Mouse (Mus musculus) liver, adult 2 months (tissue): ENCODE measurements at regions not wholly inside any gene's neighbourhood (a gene's known extent, or its start where the extent isn't known, plus 50 kb on each side); places are given as distances from the start of the nearest gene placed in this dataset.

Experiments
- DNase-seq: peaks from one replicate; pipeline ENCODE4 v3.0.0-alpha.2; 2011; ENCODE audit warnings: low read depth, low spot score; ENCODE audit errors: extremely low read depth
- H3K27ac ChIP-seq: fragments of 200-500 bp; replicated peaks from 2 replicates; pipeline ENCODE4 v1.5.1; 2012; ENCODE audit warnings: low read depth, mild to moderate bottlenecking, control low read depth, inconsistent platforms, low read length; ENCODE audit not compliant: insufficient read depth
- H3K27me3 ChIP-seq: fragments of 200-500 bp; 2 replicates; pipeline ENCODE4 v1.6.1; 2012; ENCODE audit warnings: mild to moderate bottlenecking, moderate library complexity, low read length, inconsistent platforms; ENCODE audit not compliant: control insufficient read depth, insufficient read depth
- H3K36me3 ChIP-seq: fragments of 200-500 bp; 2 replicates; pipeline ENCODE4 v1.6.1; 2012; ENCODE audit warnings: low read length, inconsistent platforms; ENCODE audit not compliant: control insufficient read depth, insufficient read depth
- H3K4me1 ChIP-seq: fragments of 200-500 bp; 2 replicates; pipeline ENCODE4 v1.6.1; 2011; ENCODE audit warnings: low read length; ENCODE audit not compliant: control insufficient read depth, insufficient read depth
- H3K4me3 ChIP-seq: fragments of 200-500 bp; 2 replicates; pipeline ENCODE4 v1.5.1; 2011; ENCODE audit warnings: low read depth, mild to moderate bottlenecking, control low read depth, low read length, moderate library complexity; ENCODE audit not compliant: insufficient read depth
- H3K79me2 ChIP-seq: fragments of 200-500 bp; 2 replicates; pipeline ENCODE4 v1.6.1; 2012; ENCODE audit warnings: inconsistent platforms, mild to moderate bottlenecking, low read length, moderate library complexity; ENCODE audit not compliant: control insufficient read depth, insufficient read depth
- H3K9ac ChIP-seq: fragments of 200-500 bp; 2 replicates; pipeline ENCODE4 v1.6.1; 2012; ENCODE audit warnings: low read depth, mild to moderate bottlenecking, control low read depth, inconsistent platforms, low read length
- CTCF ChIP-seq: fragments of 200-500 bp; IDR thresholded peaks from 2 replicates; pipeline ENCODE4 v1.5.1; 2011; ENCODE audit warnings: low read depth, low read length, control low read depth
- POLR2A ChIP-seq: fragments of 200-500 bp; IDR thresholded peaks from 2 replicates; pipeline ENCODE4 v1.6.1; 2011; ENCODE audit warnings: low read length, control low read depth; ENCODE audit not compliant: insufficient read depth; ENCODE audit errors: extremely low read depth
- WGBS: fragments of 180-500 bp; shearing (Covaris S2); methylation state at CpG from one replicate; pipeline ENCODE4 v1.1.7; 2018; 5-methylcytosine and 5-hydroxymethylcytosine counted together

DNA sequence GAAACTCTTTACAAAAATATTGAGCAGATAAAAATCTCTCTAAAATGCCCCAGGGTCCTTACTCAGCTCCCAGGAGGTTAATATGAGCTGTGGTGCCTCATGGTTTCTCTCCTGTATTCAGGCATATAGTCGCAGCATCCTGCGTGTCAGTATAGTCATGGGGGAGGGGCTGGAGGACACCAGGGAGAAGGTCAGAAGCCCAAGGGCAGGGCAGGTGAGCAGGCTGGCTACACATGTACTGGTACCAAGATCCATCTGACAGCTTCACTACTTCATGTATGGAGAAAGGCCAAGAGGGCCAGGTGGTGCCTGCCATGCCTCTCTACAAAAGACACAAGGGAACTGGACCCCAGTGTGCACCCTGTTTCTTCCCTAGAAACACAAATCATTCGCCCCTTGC is 524.4 kb downstream of the Fam19a5 start:
- H3K9ac ChIP-seq = no peak overlapping the region
- no peak overlapping the region for H3K4me3 ChIP-seq
- no peaks in the 10 kb centered on the region for H3K79me2 ChIP-seq
- no peaks in the 10 kb centered on the region for H3K27me3 ChIP-seq
- DNase-seq = no peak
- no peaks in the 10 kb centered on the region for H3K36me3 ChIP-seq
- no peaks in the 10 kb centered on the region for H3K4me1 ChIP-seq
- TF ChIP-seq CTCF (no peak), POLR2A (no peak)
- no peak overlapping the region for H3K27ac ChIP-seq
- WGBS = 69% methylated on average over 3 of the region's 3 CpGs

DNA sequence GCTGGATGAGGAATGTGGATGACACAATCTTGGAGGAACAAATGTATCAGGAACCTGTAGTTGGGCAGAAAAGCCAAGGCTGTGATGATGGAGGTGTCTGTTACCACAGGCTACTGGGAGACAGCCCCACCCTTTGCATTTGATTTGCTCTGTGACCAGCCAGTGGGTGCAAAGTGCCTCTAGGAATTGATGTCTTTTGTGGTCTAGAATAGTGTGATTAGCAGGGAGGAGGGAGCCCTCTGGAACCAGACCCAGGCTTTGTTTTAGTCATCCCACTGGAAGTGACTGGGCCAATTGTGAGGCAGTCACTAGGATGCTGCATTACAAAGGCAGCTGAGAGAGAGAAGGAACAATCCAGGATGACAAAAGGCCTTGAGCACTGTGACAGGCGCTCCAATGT is 527.4 kb upstream of the Zdhhc25 start:
- no peak overlapping the region for H3K9ac ChIP-seq
- H3K27ac ChIP-seq = no peak overlapping the region
- no peaks in the 10 kb centered on the region for H3K4me1 ChIP-seq
- H3K4me3 ChIP-seq = no peak overlapping the region
- no peak for DNase-seq
- no peaks in the 10 kb centered on the region for H3K36me3 ChIP-seq
- no peaks in the 10 kb centered on the region for H3K27me3 ChIP-seq
- TF ChIP-seq CTCF (no peak), POLR2A (no peak)
- 59% methylated on average over 1 of the region's 1 CpGs for WGBS
- H3K79me2 ChIP-seq = no peaks in the 10 kb centered on the region

DNA sequence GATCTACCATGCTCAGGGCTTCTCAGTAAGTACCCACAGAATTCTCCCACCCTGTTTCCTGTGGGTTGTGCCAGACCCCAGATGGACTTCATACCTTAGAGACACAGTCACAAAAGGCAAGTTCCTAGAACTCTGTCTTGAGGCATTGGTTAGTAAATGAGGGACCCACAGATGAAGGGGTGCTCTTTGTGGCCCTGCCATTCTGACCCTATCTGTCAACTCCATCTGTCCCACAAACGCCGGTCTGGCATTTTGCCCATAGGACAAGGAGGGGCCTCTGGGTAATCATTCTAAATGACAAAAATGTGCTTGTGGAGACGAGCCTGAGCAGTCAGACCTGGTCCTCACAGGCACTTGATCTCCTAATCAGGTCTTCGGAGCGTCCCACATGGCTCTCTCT is 516.2 kb upstream of the Zdhhc25 start:
- no peak overlapping the region for H3K9ac ChIP-seq
- no peak for DNase-seq
- no peaks in the 10 kb centered on the region for H3K79me2 ChIP-seq
- H3K27ac ChIP-seq = no peak overlapping the region
- 70% methylated on average over 5 of the region's 5 CpGs for WGBS
- H3K27me3 ChIP-seq = no peaks in the 10 kb centered on the region
- TF ChIP-seq CTCF = no peak
- TF ChIP-seq POLR2A = no peak
- no peak overlapping the region for H3K4me3 ChIP-seq
- no peaks in the 10 kb centered on the region for H3K4me1 ChIP-seq
- H3K36me3 ChIP-seq = no peaks in the 10 kb centered on the region

DNA sequence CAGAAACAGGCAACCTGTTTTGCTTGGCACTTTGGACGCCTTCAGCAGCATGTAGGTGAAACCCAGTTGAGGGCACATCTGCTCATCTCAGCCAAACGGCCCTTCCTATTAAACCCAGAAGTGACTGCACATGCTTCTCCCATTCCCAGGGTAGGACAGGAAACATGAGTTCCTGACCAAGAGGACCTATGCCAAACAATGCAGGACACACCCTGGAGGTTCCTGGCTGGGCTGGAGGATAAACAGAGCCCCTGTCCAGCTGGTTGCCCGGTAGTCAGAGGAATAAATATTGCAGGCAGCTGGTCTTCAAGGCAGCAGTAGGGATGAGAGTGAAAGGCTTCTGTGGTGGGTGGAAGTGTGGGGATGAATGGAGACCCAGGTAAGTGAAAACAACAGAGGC is 514.5 kb upstream of the Zdhhc25 start:
- DNase-seq = no peak
- no peaks in the 10 kb centered on the region for H3K36me3 ChIP-seq
- no peaks in the 10 kb centered on the region for H3K27me3 ChIP-seq
- no peak for TF ChIP-seq POLR2A
- no peak for TF ChIP-seq CTCF
- no peaks in the 10 kb centered on the region for H3K79me2 ChIP-seq
- H3K27ac ChIP-seq = no peak overlapping the region
- 58% methylated on average over 3 of the region's 3 CpGs for WGBS
- H3K4me3 ChIP-seq = no peak overlapping the region
- H3K4me1 ChIP-seq = no peaks in the 10 kb centered on the region
- no peak overlapping the region for H3K9ac ChIP-seq

DNA sequence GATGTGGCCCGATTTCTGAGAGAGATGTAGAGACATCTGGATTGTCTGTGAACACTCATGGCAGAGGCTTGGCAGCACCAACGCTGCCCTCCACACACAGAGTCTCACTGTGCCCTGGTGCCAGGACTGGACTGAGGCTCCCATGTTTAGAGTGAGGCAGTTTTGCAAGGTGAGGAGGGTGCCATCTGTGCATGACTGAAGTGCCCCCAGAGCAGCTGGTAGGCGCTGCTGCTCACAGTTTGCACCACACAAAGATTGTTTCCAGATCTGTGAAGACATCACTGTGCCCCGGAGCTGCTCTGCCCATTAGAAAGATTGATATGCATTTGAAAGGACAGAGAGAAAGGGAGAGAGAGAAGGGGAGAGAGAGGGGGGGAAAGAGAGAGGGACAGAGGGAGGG is 510.6 kb upstream of the Zdhhc25 start:
- no peak overlapping the region for H3K27ac ChIP-seq
- no peak overlapping the region for H3K4me3 ChIP-seq
- no peaks in the 10 kb centered on the region for H3K36me3 ChIP-seq
- H3K79me2 ChIP-seq = no peaks in the 10 kb centered on the region
- no peak for TF ChIP-seq CTCF
- no peak for TF ChIP-seq POLR2A
- no peak overlapping the region for H3K9ac ChIP-seq
- DNase-seq = no peak
- no peaks in the 10 kb centered on the region for H3K27me3 ChIP-seq
- no peaks in the 10 kb centered on the region for H3K4me1 ChIP-seq
- WGBS = 62% methylated on average over 4 of the region's 4 CpGs

DNA sequence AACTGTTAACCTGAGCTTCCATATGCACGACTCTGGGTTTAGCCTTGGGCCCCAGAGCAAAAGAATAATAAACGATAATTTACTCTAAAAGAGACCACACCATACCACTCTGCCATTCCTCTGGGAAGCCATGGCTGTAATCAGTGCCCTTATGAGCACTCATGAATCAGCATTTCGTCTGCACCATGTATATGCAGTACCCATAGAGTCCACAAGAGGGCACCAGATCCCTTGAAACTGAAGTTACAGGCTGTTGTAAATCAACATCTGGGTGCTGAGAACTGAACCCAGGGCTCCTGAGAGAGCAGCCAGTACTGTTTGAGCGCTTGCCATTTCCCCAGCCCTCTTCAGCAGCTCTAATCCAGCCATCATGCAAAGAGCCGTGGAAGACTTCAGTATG is 508.7 kb upstream of the Zdhhc25 start:
- no peak for DNase-seq
- WGBS = 90% methylated on average over 5 of the region's 5 CpGs

More for the DNA sequence above, 508.7 kb upstream of the Zdhhc25 start:
- Histone ChIP-seq H3K36me3 (no peaks in the 10 kb centered on the region), H3K4me3 (no peak overlapping the region), H3K27ac (no peak overlapping the region), H3K79me2 (no peaks in the 10 kb centered on the region), H3K27me3 (no peaks in the 10 kb centered on the region), H3K4me1 (no peaks in the 10 kb centered on the region), H3K9ac (no peak overlapping the region)
- no peak for TF ChIP-seq CTCF
